Mouse (Mus musculus) forebrain, embryonic 14.5 days (tissue): Measurements from ENCODE around the gene Cer1. TPM values are rescaled to one million over a fixed set of nuclear protein-coding genes. Genes with fewer than 3 reads are reported as not detected.

Source experiments
- ATAC-seq: fragments of 200-750 bp; cut with Nextera tagmentation; 2 replicates; pipeline ENCODE4 v1.8.0; 2017; ENCODE audit warnings: mild to moderate bottlenecking, moderate library complexity
- DNase-seq: peaks from one replicate; pipeline ENCODE4 v3.0.0-alpha.2; 2015; ENCODE audit warnings: low spot score
- H3K27ac ChIP-seq: fragments of 300-500 bp; sonication (generic); 2 replicates; pipeline ENCODE4 v1.5.1; 2014; ENCODE audit warnings: low read depth, mild to moderate bottlenecking, control low read depth, low read length, moderate library complexity
- H3K27me3 ChIP-seq: fragments of 300-500 bp; sonication (generic); replicated peaks from 2 replicates; pipeline ENCODE4 v1.6.1; 2014; ENCODE audit warnings: low read length, control low read depth, mixed read lengths; ENCODE audit not compliant: control insufficient read depth, insufficient read depth
- H3K36me3 ChIP-seq: fragments of 300-500 bp; sonication (generic); 2 replicates; pipeline ENCODE4 v1.6.1; 2014; ENCODE audit warnings: low read length, control low read depth; ENCODE audit not compliant: control insufficient read depth, insufficient read depth
- H3K4me1 ChIP-seq: fragments of 300-500 bp; sonication (generic); 2 replicates; pipeline ENCODE4 v1.6.1; 2014; ENCODE audit warnings: antibody characterized with exemption, low read length, control low read depth; ENCODE audit not compliant: control insufficient read depth, insufficient read depth
- H3K4me2 ChIP-seq: fragments of 300-500 bp; sonication (generic); 2 replicates; pipeline ENCODE4 v1.6.1; 2014; ENCODE audit warnings: mild to moderate bottlenecking, control low read depth, low read length
- H3K4me3 ChIP-seq: fragments of 300-500 bp; sonication (generic); 2 replicates; pipeline ENCODE4 v1.5.1; 2014; ENCODE audit warnings: low read depth, low read length, control low read depth
- H3K9ac ChIP-seq: fragments of 300-500 bp; sonication (generic); 2 replicates; pipeline ENCODE4 v1.6.1; 2014; ENCODE audit warnings: mild to moderate bottlenecking, low read length, control low read depth, moderate library complexity
- H3K9me3 ChIP-seq: fragments of 300-500 bp; sonication (generic); replicated peaks from 2 replicates; pipeline ENCODE4 v1.6.1; 2016; ENCODE audit warnings: low read length, control low read depth, mixed read lengths; ENCODE audit not compliant: control insufficient read depth
- WGBS: fragments of 180-500 bp; shearing (Covaris S2); extraction: QIAGEN DNeasy Blood & Tissue Kit; methylation state at CpG from one replicate; pipeline ENCODE4 v1.1.7; 2014; 5-methylcytosine and 5-hydroxymethylcytosine counted together
- polyA plus RNA-seq: library from polyadenylated mRNA; unstranded; fragments of >200 nt; fragmentation: Nextera tagmentation; extraction: Ambion mirVana; gene quantifications from 2 replicates; pipeline ENCODE4 v1.2.1, GENCODE M21; 2014

Gene Cer1
- polyA plus RNA-seq, 1 experiment from 2014 or later = 0.10 TPM

- Histone ChIP-seq H3K9ac (peak overlapping the region; percentile 25; the same call in 1 of the 2 replicates), H3K36me3 (no peaks in the 10 kb centered on the region), H3K4me3 (no peak overlapping the region), H3K4me2 (peak overlapping the region; percentile 45), H3K27ac (peak overlapping the region; percentile 91), H3K9me3 (no peaks in the 10 kb centered on the region), H3K4me1 (peaks cover 35% of the 10 kb centered on the region), H3K27me3 (no peaks in the 10 kb centered on the region)
- WGBS = 34% methylated on average over 7 of the region's 7 CpGs
- 0 out of 2 replicates have a peak, but pooled peaks have one; percentile 11 for ATAC-seq
- no peak for DNase-seq
Observed at GRCm38 (mm10) chr4:82915576-82915975, 30.6 kb upstream of the Cer1 start.

DNA sequence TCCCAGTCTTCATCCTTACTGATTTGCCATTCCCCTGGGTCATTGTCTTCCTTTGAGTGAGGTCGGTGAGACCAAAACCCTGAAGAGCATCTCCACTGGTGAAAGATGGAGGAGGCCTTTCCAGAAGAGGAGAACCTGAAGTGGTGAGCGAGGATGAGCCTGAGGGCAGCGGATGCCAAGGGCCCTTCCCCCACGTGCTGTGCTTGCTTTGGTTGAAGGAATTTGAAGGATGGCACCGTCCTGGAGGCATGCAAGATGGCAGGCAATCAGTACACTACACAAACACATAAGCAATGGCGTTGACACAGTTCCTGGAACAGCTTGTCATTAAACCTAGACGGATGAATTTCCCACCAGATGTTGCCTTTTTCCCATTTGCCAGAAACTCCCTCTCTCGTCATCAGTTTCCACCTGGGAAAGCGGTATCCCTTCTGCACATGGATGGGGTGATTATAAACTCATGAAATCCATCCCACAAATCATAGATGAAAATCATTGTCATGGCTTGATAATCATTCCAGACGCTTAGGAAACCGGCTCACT lies 29.7 kb upstream of the Cer1 start:
- DNase-seq (peak; percentile 45), ATAC-seq (no peak)
- WGBS = 64% methylated on average over 11 of the region's 11 CpGs
- no peaks in the 10 kb centered on the region for H3K36me3 ChIP-seq
- H3K9ac ChIP-seq = no peak overlapping the region
- H3K4me1 ChIP-seq = peaks cover 35% of the 10 kb centered on the region
- H3K27me3 ChIP-seq = no peaks in the 10 kb centered on the region
- H3K4me3 ChIP-seq = no peak overlapping the region
- no peaks in the 10 kb centered on the region for H3K9me3 ChIP-seq
- H3K27ac ChIP-seq = peak overlapping the region; percentile 91; the same call in 1 of the 2 replicates
- no peak overlapping the region for H3K4me2 ChIP-seq

GRCm38 (mm10) chr4:82895227-82895626 lies 10.3 kb upstream of the Cer1 start:
- no peak overlapping the region for H3K27ac ChIP-seq
- no peaks in the 10 kb centered on the region for H3K27me3 ChIP-seq
- no peaks in the 10 kb centered on the region for H3K36me3 ChIP-seq
- no peaks in the 10 kb centered on the region for H3K9me3 ChIP-seq
- 97% methylated on average over 10 of the region's 10 CpGs for WGBS
- H3K4me2 ChIP-seq = no peak overlapping the region
- no peak for ATAC-seq
- DNase-seq = no peak
- no peak overlapping the region for H3K4me3 ChIP-seq
- H3K4me1 ChIP-seq = peaks cover 3% of the 10 kb centered on the region; the same call in 1 of the 2 replicates
- H3K9ac ChIP-seq = no peak overlapping the region

GRCm38 (mm10) chr4:82892247-82892646 lies 7.3 kb upstream of the Cer1 start:
- no peak overlapping the region for H3K4me2 ChIP-seq
- ATAC-seq = no peak
- no peak overlapping the region for H3K9ac ChIP-seq
- no peaks in the 10 kb centered on the region for H3K27me3 ChIP-seq
- no peak for DNase-seq
- WGBS = 66% methylated on average over 5 of the region's 5 CpGs
- H3K36me3 ChIP-seq = no peaks in the 10 kb centered on the region
- no peak overlapping the region for H3K27ac ChIP-seq
- H3K4me3 ChIP-seq = no peak overlapping the region
- H3K9me3 ChIP-seq = no peaks in the 10 kb centered on the region
- peaks cover 3% of the 10 kb centered on the region; the same call in 1 of the 2 replicates for H3K4me1 ChIP-seq

- no peak for ATAC-seq
- Histone ChIP-seq H3K27me3 (no peaks in the 10 kb centered on the region), H3K9ac (no peak overlapping the region), H3K9me3 (no peaks in the 10 kb centered on the region), H3K27ac (no peak overlapping the region), H3K4me1 (peaks cover 3% of the 10 kb centered on the region; the same call in 1 of the 2 replicates), H3K36me3 (no peaks in the 10 kb centered on the region), H3K4me2 (no peak overlapping the region), H3K4me3 (no peak overlapping the region)
- WGBS = 73% methylated on average over 2 of the region's 2 CpGs
- no peak for DNase-seq
Observed at GRCm38 (mm10) chr4:82891566-82891965, 6.6 kb upstream of the Cer1 start.

DNA sequence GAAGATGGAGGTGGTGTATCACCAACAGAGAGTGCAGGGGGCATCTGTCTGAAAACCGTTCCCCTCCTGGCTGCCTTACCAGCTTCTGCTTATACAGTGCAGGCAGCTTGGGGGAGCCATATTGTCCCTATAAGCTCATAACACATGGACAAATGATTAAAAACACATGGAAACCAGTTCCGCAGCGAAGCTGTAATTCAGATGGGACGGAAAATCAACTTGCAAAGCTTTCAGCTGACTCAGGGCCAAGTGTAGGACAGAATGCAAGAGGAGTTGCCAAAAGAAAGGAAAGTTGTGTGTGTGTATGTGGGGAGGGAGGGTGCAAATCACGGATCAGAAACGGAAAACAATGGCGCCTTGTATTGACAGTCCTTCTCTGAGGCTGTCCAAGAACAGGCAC lies 6.1 kb upstream of the Cer1 start:
- no peak overlapping the region for H3K9ac ChIP-seq
- peaks cover 3% of the 10 kb centered on the region; the same call in 1 of the 2 replicates for H3K4me1 ChIP-seq
- no peaks in the 10 kb centered on the region for H3K9me3 ChIP-seq
- ATAC-seq (peak; percentile 89), DNase-seq (peak; percentile 78)
- no peak overlapping the region for H3K4me2 ChIP-seq
- 48% methylated on average over 7 of the region's 7 CpGs for WGBS
- no peaks in the 10 kb centered on the region for H3K36me3 ChIP-seq
- H3K4me3 ChIP-seq = no peak overlapping the region
- peak overlapping the region; percentile 48; the same call in 1 of the 2 replicates for H3K27ac ChIP-seq
- no peaks in the 10 kb centered on the region for H3K27me3 ChIP-seq

- Histone ChIP-seq H3K4me3 (no peak overlapping the region), H3K4me2 (no peak overlapping the region), H3K9ac (no peak overlapping the region), H3K27ac (peak overlapping the region; percentile 48; the same call in 1 of the 2 replicates), H3K27me3 (no peaks in the 10 kb centered on the region), H3K9me3 (no peaks in the 10 kb centered on the region), H3K36me3 (no peaks in the 10 kb centered on the region), H3K4me1 (peaks cover 3% of the 10 kb centered on the region; the same call in 1 of the 2 replicates)
- DNase-seq = no peak
- WGBS = 88% methylated on average over 4 of the region's 4 CpGs
- no peak for ATAC-seq
Observed at GRCm38 (mm10) chr4:82890585-82890984, 5.6 kb upstream of the Cer1 start.

DNA sequence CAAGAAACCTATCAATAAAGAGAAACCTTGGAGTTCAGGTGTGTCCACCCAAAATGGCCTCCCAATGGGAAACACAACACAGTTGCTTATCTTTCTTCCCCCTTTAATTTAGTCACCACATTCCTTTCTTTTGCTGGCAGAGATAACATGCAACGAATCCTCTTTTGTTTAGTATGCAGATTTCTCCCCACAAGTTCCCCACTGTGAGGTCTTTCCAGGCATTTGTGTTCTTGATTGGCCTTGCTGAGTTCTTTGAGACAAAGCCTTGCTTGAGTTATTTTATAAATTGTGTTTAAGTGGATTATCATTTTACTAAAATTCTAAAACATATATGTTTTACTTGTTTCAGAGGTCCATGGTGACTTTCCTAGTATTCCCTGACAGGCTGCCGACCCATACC lies 1.2 kb upstream of the Cer1 start:
- H3K4me3 ChIP-seq = no peak overlapping the region
- no peak overlapping the region for H3K9ac ChIP-seq
- no peak for DNase-seq
- no peaks in the 10 kb centered on the region for H3K27me3 ChIP-seq
- peaks cover 3% of the 10 kb centered on the region; the same call in 1 of the 2 replicates for H3K4me1 ChIP-seq
- H3K9me3 ChIP-seq = no peaks in the 10 kb centered on the region
- H3K27ac ChIP-seq = no peak overlapping the region
- no peak for ATAC-seq
- 53% methylated on average over 2 of the region's 2 CpGs for WGBS
- H3K36me3 ChIP-seq = no peaks in the 10 kb centered on the region
- no peak overlapping the region for H3K4me2 ChIP-seq

DNA sequence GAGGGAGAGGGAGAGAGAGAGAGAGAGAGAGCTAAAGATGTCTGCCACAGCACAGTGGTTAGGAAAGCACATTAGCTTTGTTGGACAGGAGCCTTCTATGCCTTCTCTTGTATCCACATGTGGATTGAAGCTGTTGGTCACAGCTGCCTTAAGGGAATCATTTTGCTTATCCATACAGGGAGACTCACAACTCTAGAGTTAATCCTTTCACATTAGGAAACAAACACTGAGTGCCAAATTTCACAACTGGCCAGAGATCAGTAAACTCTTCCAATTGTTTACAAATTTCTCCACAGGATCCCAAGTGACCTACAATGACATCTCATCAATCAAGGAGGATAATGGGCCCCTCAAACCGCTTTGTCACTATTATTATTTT lies 576 bp upstream of the Cer1 start:
- 46% methylated on average over 1 of the region's 1 CpGs for WGBS
- H3K27ac ChIP-seq = no peak overlapping the region
- no peaks in the 10 kb centered on the region for H3K36me3 ChIP-seq
- no peak for ATAC-seq
- H3K4me1 ChIP-seq = no peaks in the 10 kb centered on the region; the same call in 1 of the 2 replicates
- H3K9me3 ChIP-seq = no peaks in the 10 kb centered on the region
- no peak overlapping the region for H3K4me2 ChIP-seq
- H3K27me3 ChIP-seq = no peaks in the 10 kb centered on the region
- no peak for DNase-seq
- no peak overlapping the region for H3K4me3 ChIP-seq
- H3K9ac ChIP-seq = no peak overlapping the region
